Mouse (Mus musculus) liver (tissue): Measurements from ENCODE around the gene Map4k1.

ENCODE experiments used
- DNase-seq: peaks from one replicate; pipeline ENCODE4 v3.0.0-alpha.2; 2020; ENCODE audit warnings: mixed read lengths

Gene Map4k1

DNA sequence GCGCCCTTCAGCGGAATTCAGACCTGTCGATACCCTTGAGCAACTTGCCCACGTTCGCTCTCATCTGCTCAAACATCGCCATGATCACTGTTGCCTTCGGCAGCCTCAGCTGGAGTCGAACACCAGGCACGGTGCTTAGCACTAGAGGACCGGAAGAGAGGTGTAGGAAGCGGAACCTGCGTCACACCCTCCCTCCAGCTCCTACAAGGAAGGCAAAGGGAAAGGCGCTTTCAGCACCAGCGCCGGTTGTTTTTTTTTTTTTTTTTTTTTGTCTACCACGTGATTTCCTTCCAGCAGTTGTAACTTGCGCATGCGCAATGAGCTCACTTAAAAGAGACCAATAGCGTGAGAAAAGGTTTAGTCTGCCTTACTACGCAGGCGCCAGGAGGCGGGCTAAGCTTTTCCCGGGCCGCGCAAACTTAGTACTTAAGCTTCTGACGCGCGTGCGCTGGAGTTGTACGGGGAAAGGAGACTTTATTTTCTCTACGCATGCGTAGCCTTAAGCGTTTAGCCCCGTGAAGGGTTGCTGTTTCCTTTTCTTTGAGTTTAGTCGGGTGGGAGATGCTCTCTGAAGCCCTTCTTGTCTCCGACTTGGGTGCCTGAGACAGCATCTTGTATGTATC is at the start of gene Map4k1, which contains the start of gene Eif3k:
Map4k1 (plus strand) TSS at position 400 of the 623 bp plus-strand sequence.
Eif3k (minus strand) TSS at position 214 of the 623 bp plus-strand sequence.
- peak; percentile 98 for DNase-seq

DNA sequence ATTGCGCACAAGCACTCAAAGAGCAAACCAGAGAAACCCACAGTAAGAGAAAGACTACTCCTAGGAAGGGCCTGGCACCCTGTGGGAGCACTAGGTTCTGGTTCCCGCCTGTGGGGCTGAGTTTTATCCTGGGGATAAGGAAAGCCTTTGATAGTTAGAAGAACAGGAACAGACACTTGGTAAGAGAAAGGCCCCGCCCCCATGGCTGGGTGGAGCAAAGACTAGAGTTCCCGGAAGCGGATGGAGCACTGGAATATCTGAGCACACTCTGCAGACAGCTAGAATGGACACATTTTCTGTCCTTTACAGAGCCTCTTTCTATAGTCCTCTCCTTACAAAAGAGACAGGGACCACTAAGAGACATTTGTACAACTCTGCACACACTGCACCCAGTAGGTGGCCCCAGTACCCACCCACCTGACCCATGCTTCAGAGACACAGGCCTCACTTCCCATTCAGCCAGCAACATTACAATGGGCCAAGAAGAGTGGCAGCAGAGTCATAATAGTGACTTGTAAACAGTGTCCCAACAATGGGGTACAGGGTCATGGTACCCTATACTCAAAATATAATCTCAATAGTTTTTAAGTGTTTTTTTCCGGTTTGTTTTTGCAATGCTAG is 49.3 kb upstream of the Map4k1 start:
- peak; percentile 59 for DNase-seq

DNA sequence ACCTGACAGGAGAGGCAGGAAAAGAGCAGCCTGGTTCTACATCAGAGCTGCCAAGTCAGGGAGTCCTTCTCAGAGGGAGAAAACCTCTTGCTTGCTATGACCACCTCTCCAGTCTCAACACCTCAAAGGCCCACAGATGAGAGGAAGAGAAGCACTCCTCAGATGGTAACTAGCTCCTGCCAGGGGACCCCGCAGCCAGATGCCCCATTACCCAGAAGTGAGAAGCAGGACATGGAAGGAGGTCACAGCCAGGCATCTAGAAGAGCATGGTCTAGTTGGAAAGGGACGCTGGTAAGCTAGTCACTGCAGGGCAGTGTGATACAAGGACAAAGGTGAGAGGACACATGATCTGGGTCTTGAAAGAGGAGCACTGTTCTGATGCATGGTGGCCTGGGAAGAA is 48.0 kb upstream of the Map4k1 start:
- no peak for DNase-seq

DNA sequence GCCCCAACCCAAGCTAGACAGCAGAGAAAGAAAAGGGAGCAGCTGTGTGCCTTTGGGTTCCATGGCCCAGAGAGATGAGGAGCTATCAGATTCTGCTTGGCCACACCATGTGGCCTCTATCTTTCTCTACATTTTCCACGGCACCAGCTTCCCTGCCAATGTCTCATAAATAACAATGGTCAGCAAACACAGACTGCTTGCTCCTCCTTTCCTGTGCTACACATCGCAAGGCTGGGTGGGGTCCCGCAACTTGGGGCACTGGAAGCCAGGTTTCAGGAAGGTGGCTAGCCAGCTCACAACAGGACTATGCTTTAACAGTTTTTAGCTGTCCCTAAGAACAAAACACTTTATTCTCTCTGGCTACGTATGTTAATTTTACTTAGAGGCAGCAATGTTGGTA is 45.1 kb upstream of the Map4k1 start:
- DNase-seq, result no peak

DNA sequence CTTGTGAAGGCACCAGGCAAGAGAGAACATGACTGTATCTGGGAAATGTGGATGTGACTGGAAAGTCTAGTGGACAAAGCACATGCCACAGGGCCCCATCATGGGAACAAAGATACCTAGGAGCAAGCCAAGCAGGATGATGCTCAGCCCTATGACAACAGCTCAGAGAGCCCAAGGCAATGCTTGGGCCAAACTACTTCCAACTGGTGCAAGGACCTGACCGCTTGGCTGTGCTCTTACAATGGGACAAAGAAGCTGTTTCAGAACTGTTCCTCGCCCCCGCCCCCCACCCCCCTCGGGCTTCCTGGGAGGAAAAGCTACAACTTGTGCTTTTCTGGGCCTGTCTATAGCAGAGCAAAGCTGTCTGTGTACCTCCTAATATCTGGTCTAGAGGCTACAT is 43.2 kb upstream of the Map4k1 start:
- DNase-seq, result no peak

DNA sequence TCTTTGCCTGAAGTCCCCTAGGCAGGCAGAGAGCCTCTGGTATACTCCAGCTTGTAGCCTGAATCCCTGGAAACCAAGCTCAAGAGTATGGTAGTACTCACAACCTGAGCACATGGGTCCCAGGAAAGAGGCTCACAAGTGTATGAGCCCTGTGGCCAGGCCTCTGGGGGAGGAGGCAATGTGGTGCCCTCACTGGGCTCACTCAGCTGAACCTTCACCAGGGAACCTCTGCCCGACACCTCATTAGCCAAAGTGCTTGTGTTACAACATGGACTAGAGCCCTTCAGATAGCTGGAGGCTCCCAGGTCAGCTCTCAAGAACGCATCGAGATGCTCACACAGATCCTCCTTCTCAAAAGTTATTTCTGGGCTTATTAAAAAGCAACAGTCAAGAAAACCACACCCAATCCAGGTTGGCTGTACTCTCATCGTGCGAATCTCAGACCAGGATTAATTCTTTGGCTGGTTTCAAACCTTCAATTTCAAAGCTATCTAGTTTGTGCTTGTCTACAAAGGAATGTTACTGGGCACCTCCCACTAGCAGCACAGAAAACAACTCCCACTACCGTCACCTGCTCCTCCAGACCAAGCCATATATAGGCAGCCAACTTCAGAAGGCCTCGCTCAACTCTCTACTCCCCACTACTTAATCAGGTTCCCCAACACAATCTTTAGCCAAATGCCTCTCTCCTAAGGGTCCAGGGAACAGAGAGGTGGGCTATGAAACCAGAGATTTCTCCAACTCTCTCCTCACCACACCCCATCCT is 42.2 kb upstream of the Map4k1 start:
- no peak for DNase-seq

DNA sequence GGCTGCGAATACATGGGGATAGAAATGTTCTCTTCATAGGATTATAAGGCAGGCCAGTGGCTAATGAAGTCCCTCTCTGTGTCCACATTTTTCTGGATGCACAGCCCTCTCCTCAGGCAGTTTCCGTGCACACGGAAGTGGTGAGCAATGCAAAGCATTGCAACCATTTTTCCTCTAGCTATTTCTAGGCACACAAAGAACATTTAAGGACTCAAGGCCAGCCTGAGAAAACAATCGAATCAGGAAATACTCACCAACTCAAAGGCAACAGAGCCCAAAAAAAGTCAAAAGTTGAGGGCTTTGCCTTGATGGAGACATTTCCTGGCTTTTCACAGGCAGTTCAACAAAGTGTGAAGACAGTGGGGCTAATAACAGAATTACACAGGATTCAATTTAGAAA is 40.7 kb upstream of the Map4k1 start:
- no peak for DNase-seq

DNA sequence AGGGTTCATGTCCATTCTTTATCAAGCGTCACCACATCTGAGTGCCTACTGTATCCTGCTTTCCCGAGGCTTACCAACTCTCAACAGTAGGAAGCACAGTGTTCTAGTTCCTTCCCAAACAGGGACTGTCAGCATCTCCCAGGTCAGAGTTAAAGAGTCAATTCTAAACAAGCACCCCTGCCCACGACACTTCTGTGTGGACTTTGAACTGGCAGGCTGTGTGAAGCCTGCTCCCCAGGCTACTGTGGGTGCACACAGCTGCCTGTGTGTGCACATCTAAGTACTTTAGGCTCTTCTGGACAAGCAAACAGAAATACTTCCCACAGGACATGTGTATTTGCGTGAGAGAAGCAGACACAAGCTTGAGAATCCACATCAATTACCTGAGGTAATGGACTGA is 40.3 kb upstream of the Map4k1 start:
- DNase-seq, result no peak

DNA sequence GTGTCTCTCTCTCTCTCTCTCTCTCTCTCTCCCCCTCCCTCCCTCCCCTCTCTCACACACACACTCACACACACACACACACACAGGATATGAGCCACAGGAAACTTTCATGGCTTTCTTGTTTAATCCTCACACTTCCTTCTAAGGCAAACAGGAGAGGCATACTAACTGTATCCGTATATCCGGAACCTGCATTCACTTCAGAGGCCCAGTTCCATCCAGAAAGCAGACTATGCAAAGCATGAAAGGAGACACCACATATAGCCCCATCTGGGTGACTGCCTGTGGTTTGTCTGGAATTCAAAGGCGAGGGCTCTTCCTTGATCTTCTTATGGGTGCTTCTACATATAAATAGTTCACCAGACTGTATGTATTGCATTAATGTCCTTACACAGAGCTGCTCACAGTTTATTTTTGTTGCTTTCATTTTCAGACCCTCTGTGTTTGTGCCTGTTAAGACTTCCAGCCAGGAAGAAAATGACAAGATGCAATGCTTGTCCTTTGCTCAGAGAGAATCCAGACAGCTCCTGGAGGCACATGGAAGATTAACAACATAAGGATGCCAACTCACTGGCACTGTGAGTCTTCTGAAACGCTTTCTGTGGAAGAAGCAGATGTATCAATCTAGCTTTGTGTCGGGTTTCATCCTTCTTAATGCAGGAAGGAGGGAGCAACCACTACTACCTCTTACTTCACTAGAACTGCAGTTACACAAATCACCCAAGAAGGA is 38.2 kb upstream of the Map4k1 start:
- no peak for DNase-seq

DNA sequence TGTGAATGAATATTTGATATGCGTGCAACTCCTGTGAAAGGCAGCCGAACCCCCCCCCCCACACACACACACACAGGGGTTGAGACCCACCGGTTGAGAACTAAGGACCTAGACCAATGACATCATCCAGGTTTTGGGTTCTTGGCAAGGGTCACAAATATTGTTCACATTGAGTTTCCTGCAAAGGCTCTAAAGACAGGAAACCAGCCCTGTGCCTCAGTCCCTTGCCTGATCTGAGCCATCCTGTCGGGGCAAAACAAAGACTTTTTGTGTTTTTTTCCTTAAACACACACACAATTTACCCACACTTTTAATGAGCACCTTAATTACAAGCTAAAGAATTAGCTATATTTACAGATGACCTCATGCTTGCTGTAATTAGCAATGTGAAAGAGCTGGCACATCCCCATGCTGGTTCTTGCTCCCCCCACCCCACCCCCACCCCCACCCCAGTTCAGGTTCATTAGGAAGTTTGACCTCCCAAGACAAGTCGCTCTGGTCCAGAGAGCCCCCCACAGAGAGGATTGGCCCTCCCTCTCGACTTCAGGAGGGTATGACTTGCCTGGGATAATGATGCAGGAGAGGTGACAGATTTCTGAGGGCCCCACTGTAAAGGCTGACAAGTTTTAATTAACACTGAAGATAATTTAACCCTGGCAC is 37.0 kb upstream of the Map4k1 start:
- no peak for DNase-seq

DNA sequence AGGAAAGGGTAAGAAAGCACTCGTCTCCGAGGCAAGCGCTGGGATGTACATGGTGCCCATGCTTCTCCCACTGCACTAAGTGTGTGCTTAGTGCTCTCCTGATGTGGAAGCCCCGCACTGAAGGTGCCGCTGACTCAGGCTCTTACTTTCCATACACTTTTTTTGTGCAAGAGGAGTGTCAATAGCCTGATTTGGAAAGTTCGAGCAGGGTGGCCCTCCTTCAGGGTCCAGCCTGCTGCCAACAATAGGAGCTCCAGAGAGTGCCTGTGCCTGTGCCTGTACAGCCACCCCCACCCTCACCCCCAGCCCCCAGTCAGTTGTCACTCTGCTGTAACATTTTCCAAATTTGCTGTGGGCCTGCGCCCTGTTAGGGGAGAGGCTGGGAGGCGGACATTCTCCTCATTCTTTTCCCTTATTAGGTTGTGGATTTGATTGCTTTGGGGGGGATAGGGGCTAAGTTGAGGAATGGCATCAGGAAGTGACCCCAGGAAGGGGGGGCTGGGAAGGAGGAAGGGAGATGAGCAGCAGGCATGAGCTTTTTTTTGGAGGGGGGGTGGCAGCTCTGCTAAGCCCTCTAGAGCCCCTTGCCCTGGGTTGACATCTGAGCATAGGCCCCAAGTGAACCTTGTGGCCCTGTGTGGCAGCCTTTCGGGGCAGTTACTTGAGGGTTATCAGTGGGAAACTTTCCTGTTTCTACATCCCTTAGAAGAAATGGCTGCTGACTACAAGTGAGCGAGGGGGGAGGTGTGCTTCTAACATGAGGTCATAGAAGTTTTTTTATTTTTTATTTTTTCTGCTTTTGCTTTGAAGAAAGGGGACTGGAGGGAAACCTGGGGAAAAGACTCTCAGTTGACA is 36.2 kb upstream of the Map4k1 start:
- peak; percentile 27 for DNase-seq

DNA sequence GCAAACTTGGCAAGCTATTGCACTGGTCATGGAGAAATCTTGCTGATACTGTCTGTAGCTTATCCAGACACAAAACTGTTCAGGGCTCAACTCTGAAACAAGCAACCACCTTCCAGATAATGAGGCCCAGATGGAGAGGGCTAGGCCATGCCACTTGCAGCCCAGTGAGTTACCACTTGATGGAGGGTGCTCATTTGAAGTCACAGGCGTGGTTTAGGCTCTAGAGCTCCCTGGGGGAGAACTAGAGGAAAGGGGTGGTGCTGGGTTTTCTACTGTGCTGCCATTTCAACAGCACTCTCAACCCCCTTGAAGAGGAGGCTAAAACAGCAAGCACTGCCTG is 35.6 kb upstream of the Map4k1 start:
- no peak for DNase-seq

DNA sequence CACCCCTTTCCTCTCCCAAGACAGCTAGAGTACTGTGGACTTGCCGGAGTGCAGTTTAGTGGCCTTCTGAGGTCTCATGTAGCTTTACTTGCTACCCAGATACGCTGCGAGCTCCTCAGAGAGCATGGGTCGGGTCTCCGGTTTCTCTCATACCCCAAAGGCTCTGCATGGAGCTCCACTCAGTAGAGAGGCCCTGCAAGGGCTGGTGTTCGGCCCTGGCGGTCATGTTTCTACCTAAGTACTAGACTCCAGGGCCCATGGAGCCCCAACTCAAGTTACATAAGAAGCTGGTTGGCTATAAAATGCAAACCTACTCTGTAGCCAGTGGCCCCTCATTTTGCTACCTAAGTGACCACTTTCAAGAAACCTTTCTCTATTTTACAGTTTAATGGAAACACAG is 33.1 kb upstream of the Map4k1 start:
- DNase-seq, result no peak

DNA sequence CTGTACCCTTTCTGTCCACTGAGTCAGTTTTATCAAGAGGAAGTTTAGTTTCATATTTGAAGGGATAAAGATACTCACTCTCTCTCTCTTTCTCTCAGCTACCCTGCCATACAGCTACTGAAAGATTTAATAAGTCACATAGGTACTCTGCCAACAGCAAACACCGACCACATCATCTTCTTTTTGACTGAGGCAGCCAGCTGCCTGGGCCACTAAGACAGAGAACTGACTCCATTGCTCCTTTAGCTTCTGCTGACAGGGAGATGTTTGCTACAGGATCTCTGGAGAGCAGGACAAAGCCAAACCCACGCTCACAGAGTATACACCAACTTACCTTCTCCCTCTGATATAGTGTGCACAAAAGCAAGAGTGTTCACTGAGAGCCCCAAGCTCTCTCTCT is 32.6 kb upstream of the Map4k1 start:
- no peak for DNase-seq

DNA sequence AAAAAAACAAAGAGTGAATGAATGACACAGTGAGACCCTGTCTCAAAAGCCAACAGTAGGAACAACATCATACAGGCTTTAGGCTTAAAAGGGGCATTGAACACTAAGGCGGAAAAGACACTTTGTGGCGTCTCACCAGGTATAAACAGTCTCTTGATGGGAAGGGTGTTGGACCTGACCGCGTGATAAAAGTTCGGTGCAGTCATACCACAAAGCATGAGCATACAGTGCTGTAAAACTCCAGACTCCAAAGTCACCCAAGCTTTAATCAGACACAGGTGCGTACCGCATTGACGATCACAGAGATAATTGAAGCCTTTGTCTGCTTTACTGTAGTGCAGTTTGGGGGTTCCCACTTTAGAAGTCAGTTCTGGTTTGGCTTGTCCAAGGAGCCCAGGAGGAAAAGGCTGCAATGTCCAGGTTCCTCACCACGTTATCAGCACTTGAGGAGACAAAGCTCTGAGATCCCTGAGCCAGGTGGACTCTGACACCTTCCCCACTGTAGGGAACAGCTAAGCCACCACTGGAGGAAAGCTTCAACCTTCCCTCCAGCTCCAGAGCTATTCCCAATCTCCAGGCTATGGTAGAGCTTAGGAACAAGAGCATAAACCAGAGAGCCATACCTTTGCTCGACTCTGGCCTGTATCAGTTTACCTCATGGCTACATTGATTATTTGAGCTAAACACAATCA is 31.4 kb upstream of the Map4k1 start:
- DNase-seq, result no peak

DNA sequence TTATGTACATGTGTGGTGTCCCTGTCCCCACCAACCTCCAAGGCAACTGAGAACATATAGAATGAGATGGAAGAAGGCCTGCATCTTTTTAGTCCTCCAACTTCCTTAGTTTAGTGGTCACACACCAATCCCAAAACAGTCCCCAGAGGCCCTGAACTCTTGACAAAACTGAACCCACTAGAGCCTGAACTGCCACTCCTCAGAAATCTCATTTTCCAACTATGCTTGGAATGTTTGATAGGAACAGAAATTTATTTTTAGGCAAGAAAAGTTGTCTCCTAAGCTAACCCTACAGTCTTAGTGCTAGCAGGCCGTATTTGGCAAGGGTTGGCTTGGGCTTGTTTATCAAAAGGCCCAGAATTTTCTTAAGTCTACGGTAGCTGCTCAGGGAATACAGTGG is 30.1 kb upstream of the Map4k1 start:
- DNase-seq, result no peak

DNA sequence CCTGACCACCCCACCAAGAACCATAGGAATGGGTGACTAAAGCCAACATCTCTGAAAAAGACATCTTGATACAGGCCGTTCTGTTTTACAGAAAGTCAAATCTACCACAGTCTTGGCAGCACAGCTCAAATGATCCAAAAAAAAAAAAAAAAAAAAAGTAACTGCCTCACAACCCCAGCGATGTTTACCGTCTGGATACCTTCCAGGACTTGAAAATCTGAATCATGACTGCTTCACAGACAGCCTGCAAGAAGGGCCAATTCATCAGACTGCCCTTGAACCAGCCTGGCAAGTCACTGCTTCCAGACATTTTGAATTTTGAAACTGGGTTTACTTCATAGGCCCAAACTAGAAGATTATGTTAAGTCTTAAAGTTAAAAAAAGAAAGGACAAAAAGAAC is 29.1 kb upstream of the Map4k1 start:
- no peak for DNase-seq

DNA sequence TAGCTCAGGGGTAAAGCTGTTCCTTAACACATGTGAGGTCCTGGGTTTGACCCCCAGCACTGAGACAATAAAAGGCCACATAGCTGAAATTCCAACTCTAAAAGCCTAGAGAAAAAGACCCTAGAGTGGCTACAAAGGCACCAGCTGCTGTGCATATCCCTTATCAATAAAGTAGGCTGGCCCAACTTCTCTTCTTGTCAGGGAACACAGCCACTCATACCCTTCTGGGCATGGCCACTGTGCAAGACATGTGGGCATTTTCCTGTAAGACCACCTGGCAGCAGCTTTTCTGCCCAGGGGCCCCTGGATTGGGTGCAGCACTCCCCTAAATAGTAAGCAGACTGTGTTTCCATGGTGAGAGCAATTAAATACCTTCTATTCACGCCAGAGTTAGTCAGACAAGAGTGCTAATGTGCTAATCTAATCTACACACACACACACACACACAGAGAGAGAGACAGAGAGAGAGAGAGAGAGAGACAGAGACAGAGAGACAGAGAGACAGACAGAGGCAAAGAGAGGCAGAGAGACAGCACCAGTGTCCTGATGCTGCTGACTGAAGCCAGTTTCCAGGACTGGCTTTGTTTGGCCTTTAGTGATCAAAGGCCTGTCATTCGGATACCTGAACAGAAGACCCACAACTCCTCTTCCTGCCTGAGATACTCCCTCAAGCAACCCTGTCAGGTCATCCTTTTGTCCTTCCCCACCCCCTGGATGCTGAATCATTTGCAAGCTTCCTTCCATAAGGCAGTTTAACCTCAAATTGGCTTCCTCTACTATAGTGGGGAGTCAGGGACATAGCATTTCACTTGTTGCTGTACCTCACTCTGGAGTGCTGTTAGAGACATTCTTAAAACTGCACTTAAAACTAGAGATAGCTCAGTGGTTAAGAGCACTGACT is 28.1 kb upstream of the Map4k1 start:
- DNase-seq, result peak; percentile 42

DNA sequence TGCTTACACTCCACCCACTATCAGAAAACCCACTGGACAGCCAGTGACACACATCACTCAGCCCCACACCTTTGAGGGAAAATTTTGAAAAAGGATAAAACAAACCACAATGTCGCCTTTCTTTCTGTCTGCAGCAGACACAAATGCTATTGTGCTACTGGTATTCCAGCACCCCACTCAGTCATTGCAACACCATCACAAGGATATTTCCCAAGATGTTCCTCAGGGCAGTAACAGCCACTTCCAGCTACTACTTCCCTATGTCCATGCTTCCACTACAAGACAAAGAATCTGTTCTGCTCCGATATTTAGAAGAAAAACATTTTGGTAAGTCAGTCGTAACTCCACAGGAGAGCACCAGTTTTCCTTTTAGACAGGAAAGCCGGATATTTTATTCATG is 27.1 kb upstream of the Map4k1 start:
- DNase-seq, result no peak

DNA sequence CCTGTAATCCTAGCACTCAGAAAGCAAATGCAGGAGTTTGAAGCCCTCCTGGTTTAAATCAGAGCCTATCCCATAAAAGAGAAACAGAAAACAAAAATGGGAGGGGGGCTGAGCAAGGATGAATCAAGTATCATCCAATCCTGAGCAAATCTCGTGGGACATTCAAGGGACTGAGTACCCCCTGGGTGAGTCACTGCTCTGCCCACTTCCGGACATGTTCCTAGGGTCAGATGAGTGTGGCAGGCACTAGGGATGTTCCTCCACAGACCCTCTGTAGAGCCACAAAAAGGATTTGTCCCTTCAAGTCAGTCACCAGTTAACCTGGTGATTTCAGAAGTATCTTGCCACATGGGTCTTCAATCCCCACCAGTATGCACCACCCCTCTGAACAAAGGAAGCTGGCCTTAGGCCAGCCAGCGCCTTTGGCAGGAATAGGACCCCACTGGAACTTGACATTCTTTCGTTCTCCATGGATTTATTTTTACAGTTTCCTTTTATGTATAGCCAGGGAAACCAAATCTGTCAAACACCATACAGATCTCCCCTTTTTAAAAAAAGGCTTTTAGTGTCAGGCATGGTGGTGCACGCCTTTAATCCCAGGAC is 26.5 kb upstream of the Map4k1 start:
- no peak for DNase-seq
